Mouse (Mus musculus) heart, embryonic 15.5 days (tissue): ENCODE results near the gene Ifitm3. TPM values are rescaled to one million over a fixed set of nuclear protein-coding genes. Genes with fewer than 3 reads are reported as not detected.
"Not testable (repeated sequence)": the region's sequence is repeated elsewhere in the genome, so short reads cannot be mapped to it uniquely, and the experiment has no call there.

Source experiments
- ATAC-seq: fragments of 200-750 bp; cut with Nextera tagmentation; replicated peaks from 2 replicates; pipeline ENCODE4 v1.8.0; 2017; ENCODE audit warnings: low read depth, moderate TSS enrichment; ENCODE audit not compliant: insufficient number of reproducible peaks, insufficient read depth, low FRiP score
- H3K27ac ChIP-seq: fragments of 300-500 bp; sonication (generic); 2 replicates; pipeline ENCODE4 v1.5.1; 2015; ENCODE audit warnings: mild to moderate bottlenecking, inconsistent platforms
- H3K27me3 ChIP-seq: fragments of 300-500 bp; sonication (generic); 2 replicates; pipeline ENCODE4 v1.6.1; 2015; ENCODE audit warnings: inconsistent platforms
- H3K36me3 ChIP-seq: fragments of 300-500 bp; sonication (generic); 2 replicates; pipeline ENCODE4 v1.6.1; 2015; ENCODE audit warnings: mild to moderate bottlenecking, inconsistent platforms
- H3K4me1 ChIP-seq: fragments of 300-500 bp; sonication (generic); replicated peaks from 2 replicates; pipeline ENCODE4 v1.6.1; 2015; ENCODE audit warnings: inconsistent platforms
- H3K4me2 ChIP-seq: fragments of 300-500 bp; sonication (generic); 2 replicates; pipeline ENCODE4 v1.6.1; 2015; ENCODE audit warnings: inconsistent platforms, mild to moderate bottlenecking, moderate library complexity
- H3K4me3 ChIP-seq: fragments of 300-500 bp; sonication (generic); 2 replicates; pipeline ENCODE4 v1.5.1; 2015; ENCODE audit warnings: mild to moderate bottlenecking, inconsistent platforms
- H3K9ac ChIP-seq: fragments of 300-500 bp; sonication (generic); 2 replicates; pipeline ENCODE4 v1.6.1; 2015; ENCODE audit warnings: mild to moderate bottlenecking, inconsistent platforms
- H3K9me3 ChIP-seq: fragments of 300-500 bp; sonication (generic); replicated peaks from 2 replicates; pipeline ENCODE4 v1.6.1; 2016; ENCODE audit warnings: inconsistent platforms
- WGBS: fragments of 180-500 bp; shearing (Covaris S2); methylation state at CpG from one replicate; pipeline ENCODE4 v1.1.7; 2015; ENCODE audit warnings: mixed read lengths; 5-methylcytosine and 5-hydroxymethylcytosine counted together
- polyA plus RNA-seq: library from polyadenylated mRNA; unstranded; fragments of >200 nt; fragmentation: Nextera tagmentation; extraction: Ambion mirVana; gene quantifications from 2 replicates; pipeline ENCODE4 v1.2.1, GENCODE M21; 2015

Ifitm3 gene
- polyA plus RNA-seq, 1 experiment from 2014 or later = 103 TPM

- not testable (repeated sequence) for H3K4me3 ChIP-seq, ATAC-seq, H3K4me1 ChIP-seq, H3K9ac ChIP-seq, H3K27ac ChIP-seq, H3K4me2 ChIP-seq, H3K36me3 ChIP-seq, H3K9me3 ChIP-seq
- 17% methylated on average over 3 of the region's 3 CpGs for WGBS
- H3K27me3 ChIP-seq = peaks cover 15% of the 10 kb centered on the region
Measured at GRCm38 (mm10) chr7:140968710-140969109, 41.9 kb downstream of the Ifitm3 start.

GRCm38 (mm10) chr7:140967862-140968591, 42.5 kb downstream of the Ifitm3 start:
- Histone ChIP-seq H3K4me3 (no peak overlapping the region), H3K27me3 (peaks cover 12% of the 10 kb centered on the region), H3K9me3 (no peaks in the 10 kb centered on the region), H3K4me1 (peaks cover 7% of the 10 kb centered on the region; the same call in 1 of the 2 replicates), H3K4me2 (no peak overlapping the region), H3K36me3 (no peaks in the 10 kb centered on the region), H3K9ac (no peak overlapping the region), H3K27ac (no peak overlapping the region)
- ATAC-seq = no peak
- WGBS = 14% methylated on average over 14 of the region's 14 CpGs

DNA sequence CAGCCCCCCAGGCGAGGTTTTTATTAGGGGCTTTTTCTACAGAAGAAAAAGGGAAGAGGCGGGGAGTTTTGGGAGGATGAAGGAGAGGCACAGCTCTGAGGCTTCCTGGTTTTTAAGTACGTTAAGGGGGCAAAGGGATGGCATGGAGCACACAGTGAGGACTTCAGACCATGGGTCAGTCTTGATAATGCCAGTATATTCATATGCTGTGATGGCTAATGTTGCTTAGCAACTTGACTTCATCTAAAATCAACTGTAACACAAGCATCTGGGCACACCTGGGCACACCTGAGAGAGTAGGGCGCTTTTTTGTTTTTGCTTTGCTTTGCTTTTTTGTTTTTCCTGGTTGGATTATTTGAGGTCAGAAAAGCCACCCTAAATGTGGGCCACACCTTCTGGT, 43.6 kb downstream of the Ifitm3 start, which contains the start of gene Ifitm1:
TSS of gene Ifitm1 (plus strand) at position 301 of the 400 bp plus-strand sequence.
- Histone ChIP-seq H3K9ac (no peak within 1 kb of the TSS), H3K4me1 (peaks cover 7% of the 10 kb centered on the region; the same call in 1 of the 2 replicates), H3K27ac (no peak within 1 kb of the TSS), H3K36me3 (no peaks in the 10 kb centered on the region), H3K4me3 (no peak within 1 kb of the TSS), H3K9me3 (no peaks in the 10 kb centered on the region), H3K27me3 (peaks cover 12% of the 10 kb centered on the region), H3K4me2 (no peak within 1 kb of the TSS)
- WGBS = 83% methylated on average over 4 of the region's 4 CpGs
- no peak for ATAC-seq

- H3K9me3 ChIP-seq = no peaks in the 10 kb centered on the region
- H3K27me3 ChIP-seq = peaks cover 14% of the 10 kb centered on the region
- H3K9ac ChIP-seq = no peak overlapping the region
- H3K4me3 ChIP-seq = no peak overlapping the region
- H3K4me2 ChIP-seq = no peak overlapping the region
- H3K36me3 ChIP-seq = no peaks in the 10 kb centered on the region
- ATAC-seq = no peak
- 67% methylated on average over 2 of the region's 2 CpGs for WGBS
- H3K27ac ChIP-seq = no peak overlapping the region
- H3K4me1 ChIP-seq = no peaks in the 10 kb centered on the region
Measured at GRCm38 (mm10) chr7:140962733-140963132, 47.8 kb downstream of the Ifitm3 start.

DNA sequence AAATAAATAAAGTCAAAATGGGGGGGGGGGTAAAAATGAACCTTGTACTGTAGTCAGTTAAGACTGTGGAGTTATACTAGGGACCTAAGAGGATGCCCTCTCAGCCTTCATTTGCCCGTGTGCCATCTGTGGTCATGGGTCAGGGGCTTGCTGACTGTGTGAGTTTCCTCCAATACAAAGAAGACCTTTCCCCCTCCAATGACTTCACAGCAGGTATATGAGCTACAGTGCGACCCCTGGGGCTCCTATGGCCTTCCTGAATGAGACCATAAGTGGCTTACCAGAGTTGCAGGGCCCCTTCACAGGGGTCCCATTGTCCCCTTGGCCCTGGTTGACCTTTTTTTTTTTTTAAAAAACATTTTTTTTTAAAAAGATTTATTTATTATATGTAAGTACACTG, 49.2 kb downstream of the Ifitm3 start:
- Histone ChIP-seq H3K36me3 (no peaks in the 10 kb centered on the region), H3K4me1 (peaks cover 5% of the 10 kb centered on the region), H3K9ac (no peak overlapping the region), H3K27ac (no peak overlapping the region), H3K9me3 (no peaks in the 10 kb centered on the region), H3K4me3 (no peak overlapping the region), H3K27me3 (peaks cover 7% of the 10 kb centered on the region), H3K4me2 (no peak overlapping the region)
- ATAC-seq = no peak
- WGBS = 71% methylated on average over 2 of the region's 2 CpGs

DNA sequence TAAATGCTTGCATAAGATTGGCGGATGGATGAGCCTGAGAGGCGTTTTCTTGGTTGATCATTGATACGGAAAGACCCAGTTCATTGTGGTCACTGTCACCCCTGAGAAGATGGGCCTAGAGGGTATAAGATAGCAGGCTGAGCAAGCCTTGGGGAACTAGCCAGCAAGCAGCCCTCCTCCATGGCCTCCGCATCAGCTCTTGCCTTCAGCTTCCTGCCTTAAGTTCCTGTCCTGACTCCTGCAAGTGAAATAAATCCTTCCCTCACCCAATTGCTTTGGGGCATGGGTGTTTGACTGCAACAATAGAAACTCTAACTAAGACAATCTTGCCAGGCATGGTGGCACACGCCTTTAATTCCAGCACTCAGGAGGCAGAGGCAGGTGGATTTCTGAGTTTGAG, 50.5 kb downstream of the Ifitm3 start:
- WGBS = 73% methylated on average over 5 of the region's 5 CpGs
- H3K4me1 ChIP-seq = peaks cover 15% of the 10 kb centered on the region
- H3K4me2 ChIP-seq = no peak overlapping the region
- H3K36me3 ChIP-seq = no peaks in the 10 kb centered on the region
- H3K9me3 ChIP-seq = no peaks in the 10 kb centered on the region
- no peak overlapping the region for H3K27ac ChIP-seq
- H3K9ac ChIP-seq = no peak overlapping the region
- H3K4me3 ChIP-seq = no peak overlapping the region
- no peak for ATAC-seq
- H3K27me3 ChIP-seq = peaks cover 7% of the 10 kb centered on the region

Other genes starting within 250 kb of the Ifitm3 start
- gene Cyp2e1, start 247.0 kb downstream of the Ifitm3 start, polyA plus RNA-seq = not detected in 2 replicates
- gene Syce1, start 222.9 kb downstream of the Ifitm3 start, polyA plus RNA-seq = 0.13 and 0.21 TPM in 2 replicates
- gene Zfp941, start 188.6 kb downstream of the Ifitm3 start, polyA plus RNA-seq = 0.78 and 0.95 TPM in 2 replicates
- 0.68 and 1.4 TPM in 2 replicates for gene Urah, start 175.8 kb downstream of the Ifitm3 start, polyA plus RNA-seq
- gene Scgb1c1, start 165.2 kb downstream of the Ifitm3 start, polyA plus RNA-seq = 0.36 TPM in 1 of 2 replicates, not detected in the other
- not detected in 2 replicates for gene Odf3, start 163.0 kb downstream of the Ifitm3 start, polyA plus RNA-seq
- gene Gm45785, start 154.4 kb downstream of the Ifitm3 start, polyA plus RNA-seq = not detected in 2 replicates
- gene Ric8a, start 153.8 kb downstream of the Ifitm3 start, polyA plus RNA-seq = 36.0 and 47.3 TPM in 2 replicates
- 30.2 and 31.9 TPM in 2 replicates for gene Bet1l, start 153.2 kb downstream of the Ifitm3 start, polyA plus RNA-seq
- 154 and 179 TPM in 2 replicates for gene Psmd13, start 128.8 kb downstream of the Ifitm3 start, polyA plus RNA-seq
- gene Sirt3, start 128.5 kb downstream of the Ifitm3 start, polyA plus RNA-seq = 54.1 and 55.8 TPM in 2 replicates
- 309 and 515 TPM in 2 replicates for gene Cox8b, start 110.3 kb downstream of the Ifitm3 start, polyA plus RNA-seq
- gene Nlrp6, start 89.9 kb downstream of the Ifitm3 start, polyA plus RNA-seq = 0.24 and 2.8 TPM in 2 replicates
- 9.3 and 15.5 TPM in 2 replicates for gene Pgghg, start 69.4 kb downstream of the Ifitm3 start, polyA plus RNA-seq
- gene Ifitm5, start 60.5 kb downstream of the Ifitm3 start, polyA plus RNA-seq = 1.6 and 2.5 TPM in 2 replicates
- gene Gm45717, start 54.8 kb downstream of the Ifitm3 start, polyA plus RNA-seq = not detected in 2 replicates
- 459 and 624 TPM in 2 replicates for gene Ifitm2, start 54.8 kb downstream of the Ifitm3 start, polyA plus RNA-seq
- gene Ifitm1, start 43.5 kb downstream of the Ifitm3 start, polyA plus RNA-seq = 11.7 and 49.8 TPM in 2 replicates
- 0.53 and 1.4 TPM in 2 replicates for gene Ifitm6, start 7.2 kb upstream of the Ifitm3 start, polyA plus RNA-seq
- not detected in 2 replicates for gene Gm17387, start 18.4 kb upstream of the Ifitm3 start, polyA plus RNA-seq
- gene B4galnt4, start 50.3 kb upstream of the Ifitm3 start, polyA plus RNA-seq = 1.0 and 2.0 TPM in 2 replicates
- 0.97 and 5.9 TPM in 2 replicates for gene Pkp3, start 67.4 kb upstream of the Ifitm3 start, polyA plus RNA-seq
- 3.6 and 5.6 TPM in 2 replicates for gene Sigirr, start 89.8 kb upstream of the Ifitm3 start, polyA plus RNA-seq
- 0.16 and 0.82 TPM in 2 replicates for gene Ano9, start 107.0 kb upstream of the Ifitm3 start, polyA plus RNA-seq
- 51.9 and 56.5 TPM in 2 replicates for gene Ptdss2, start 111.6 kb upstream of the Ifitm3 start, polyA plus RNA-seq
- 86.6 and 111 TPM in 2 replicates for gene Rnh1, start 162.1 kb upstream of the Ifitm3 start, polyA plus RNA-seq
- gene Hras, start 183.2 kb upstream of the Ifitm3 start, polyA plus RNA-seq = 74.4 and 92.5 TPM in 2 replicates
- gene Lrrc56, start 183.4 kb upstream of the Ifitm3 start, polyA plus RNA-seq = 2.7 and 4.0 TPM in 2 replicates
- 0.23 and 0.58 TPM in 2 replicates for gene Lmntd2, start 203.3 kb upstream of the Ifitm3 start, polyA plus RNA-seq
- gene Rassf7, start 205.1 kb upstream of the Ifitm3 start, polyA plus RNA-seq = 11.4 and 18.4 TPM in 2 replicates
- 36.7 and 44.9 TPM in 2 replicates for gene Phrf1, start 218.0 kb upstream of the Ifitm3 start, polyA plus RNA-seq